Mouse (Mus musculus) forelimb bud, embryonic 11.5 days (tissue): ENCODE data around the gene Ccdc47.
"Not testable (repeated sequence)": the region's sequence is repeated elsewhere in the genome, so short reads cannot be mapped to it uniquely, and the experiment has no call there.

Source experiments
- DNase-seq: peaks from one replicate; pipeline ENCODE4 v3.0.0-alpha.2; 2012; ENCODE audit warnings: low read depth, low spot score

Ccdc47 gene

DNA sequence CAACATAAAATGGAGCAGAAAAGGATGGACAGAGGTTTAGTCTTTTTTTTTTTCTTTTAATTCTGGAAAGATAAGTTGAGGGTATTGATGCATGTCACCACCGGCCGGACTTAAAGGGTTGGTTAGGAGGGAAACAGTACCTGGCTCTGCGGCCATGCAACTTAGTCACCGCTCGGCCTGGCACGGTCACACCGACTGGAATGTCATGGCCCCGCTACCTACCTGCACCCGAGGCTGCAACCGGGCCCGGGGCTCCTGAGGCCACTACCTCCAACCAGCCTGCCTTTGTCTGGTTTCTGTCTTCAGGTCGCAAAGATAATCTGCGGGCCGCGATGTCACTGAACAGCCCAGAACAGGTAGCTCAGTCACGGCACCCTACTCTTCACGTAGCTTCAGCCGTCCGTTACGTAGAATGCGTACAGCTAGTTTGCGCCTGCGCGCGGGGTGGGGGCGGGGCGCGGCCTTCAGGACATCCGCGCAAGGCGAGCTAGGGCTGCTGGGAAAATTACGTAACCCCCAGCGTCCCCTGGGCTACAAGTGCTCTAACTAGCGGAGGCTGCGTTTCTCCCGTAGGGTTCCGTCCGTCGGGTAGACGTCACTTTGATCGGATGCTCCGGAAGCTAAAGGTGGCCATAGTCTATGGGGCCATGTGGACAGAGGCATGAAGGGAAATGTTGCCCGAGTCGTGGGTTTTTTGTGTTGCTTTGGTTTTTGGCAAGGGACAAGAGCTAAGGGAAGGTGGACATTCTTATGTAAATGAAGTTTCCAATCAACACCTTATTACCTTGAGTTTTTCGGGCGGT, at the start of gene Ccdc47:
Gene Ccdc47, minus strand, starts transcription at position 418 of the 803 bp plus-strand sequence.
- peak; percentile 98 for DNase-seq

DNA sequence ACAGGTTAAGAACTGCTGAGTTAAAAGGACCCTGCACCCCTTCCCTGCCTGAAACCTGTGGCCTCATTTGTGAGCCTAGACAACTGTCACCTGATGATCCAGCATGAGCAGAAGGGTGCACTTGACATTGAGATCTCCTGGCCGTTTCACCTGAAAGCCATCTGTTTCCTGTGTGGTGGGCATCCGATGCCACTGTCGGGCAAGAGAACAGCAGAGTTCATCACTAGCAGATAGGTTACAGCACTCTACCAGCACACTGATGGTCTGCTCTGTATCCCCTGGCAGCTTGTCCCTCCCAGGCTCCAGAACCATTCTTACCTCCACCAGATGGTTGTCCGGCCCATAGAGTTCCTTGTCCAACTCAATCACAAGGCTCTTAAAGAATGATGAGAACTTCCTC, 49.4 kb upstream of the Ccdc47 start:
- DNase-seq: no peak

GRCm38 (mm10) chr11:106264988-106265387, 48.8 kb upstream of the Ccdc47 start:
- DNase-seq: no peak

GRCm38 (mm10) chr11:106263963-106264362, 47.8 kb upstream of the Ccdc47 start:
- no peak for DNase-seq

DNA sequence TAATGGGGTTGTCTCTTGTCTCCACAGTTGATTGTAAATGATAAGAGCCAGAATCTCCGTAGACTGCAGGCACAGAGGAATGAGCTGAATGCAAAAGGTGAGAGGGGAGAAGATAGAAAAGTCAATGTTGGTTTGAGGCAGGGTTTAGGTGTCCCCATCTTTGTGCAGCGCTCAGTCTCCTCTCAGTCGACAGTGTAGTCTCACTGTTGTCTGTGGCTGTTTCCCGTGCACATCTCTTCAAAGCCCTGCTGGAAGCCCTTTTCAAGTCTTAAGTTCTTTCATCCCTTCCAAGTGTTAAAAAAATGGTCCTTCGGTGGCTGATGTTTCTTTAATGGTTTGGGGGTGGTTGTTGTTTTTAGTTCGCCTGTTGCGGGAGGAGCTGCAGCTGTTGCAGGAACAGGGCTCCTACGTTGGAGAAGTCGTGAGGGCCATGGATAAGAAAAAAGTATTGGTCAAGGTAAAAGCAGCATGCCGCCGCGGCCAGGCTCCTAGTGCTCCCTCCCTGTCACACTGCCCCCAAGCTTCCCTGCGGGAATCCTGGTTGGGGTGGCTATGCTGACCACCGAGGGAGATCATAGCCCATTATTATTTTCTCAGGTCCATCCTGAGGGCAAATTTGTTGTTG, 44.8 kb upstream of the Ccdc47 start:
- DNase-seq: no peak

DNA sequence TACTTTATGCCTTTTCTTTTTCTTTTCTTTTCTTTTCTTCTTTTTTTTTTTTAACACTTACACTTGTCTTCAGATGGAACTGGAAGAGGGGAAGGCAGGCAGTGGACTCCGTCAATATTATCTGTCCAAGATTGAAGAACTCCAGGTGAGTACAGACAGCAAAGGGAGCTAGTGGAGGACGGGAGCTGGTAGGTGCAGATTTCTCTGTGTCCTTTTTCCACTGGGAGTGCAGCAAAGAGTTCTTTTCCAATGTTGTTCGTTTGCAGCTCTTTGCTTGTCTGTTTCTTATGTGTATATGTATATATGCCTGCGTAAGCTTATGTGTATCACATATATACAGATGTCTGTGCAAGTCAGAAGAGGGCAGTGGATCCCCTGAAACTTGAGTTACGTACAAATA, 40.6 kb upstream of the Ccdc47 start:
- no peak for DNase-seq

DNA sequence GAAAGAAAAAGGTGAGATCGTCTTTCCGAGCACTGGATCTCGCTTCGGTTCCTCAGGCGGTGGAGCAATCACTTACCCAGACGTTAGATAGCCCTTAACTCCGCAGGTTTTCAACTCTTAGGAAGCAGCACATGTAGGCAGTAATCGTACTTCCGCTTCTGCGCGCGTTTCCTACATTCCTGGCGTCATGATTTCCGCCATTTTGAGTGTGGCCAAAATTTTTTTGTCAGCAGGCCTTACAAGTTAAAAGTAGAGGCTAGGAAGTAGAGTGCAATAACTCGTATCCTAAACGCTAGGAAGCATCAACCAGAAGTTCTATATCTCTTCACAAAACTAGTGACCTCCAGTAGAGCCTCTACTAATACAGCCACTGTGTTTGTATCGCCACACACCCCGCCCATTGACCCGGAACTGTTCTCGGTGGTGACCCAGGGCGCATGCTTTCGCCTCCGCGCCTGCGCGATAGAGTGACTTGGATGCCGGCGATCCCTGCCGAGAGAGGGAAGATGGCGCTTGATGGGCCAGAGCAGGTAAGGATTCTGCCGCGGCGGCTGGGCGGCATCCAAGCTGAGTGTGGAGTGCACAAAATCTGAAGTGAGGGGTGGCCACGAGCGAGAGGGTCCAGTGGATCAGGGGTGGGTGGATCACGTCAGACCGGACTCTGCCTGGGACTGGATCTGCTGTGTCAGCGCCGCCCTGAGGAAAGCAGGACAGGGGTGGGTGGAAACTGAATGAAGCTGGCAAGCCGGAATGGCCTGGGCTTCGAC, 39.7 kb upstream of the Ccdc47 start, which contains the start of the genes Ftsj3 and Psmc5:
Gene Ftsj3, minus strand, starts transcription at position 395 of the 767 bp plus-strand sequence.
Gene Psmc5, plus strand, starts transcription at position 470 of the 767 bp plus-strand sequence.
- peak; percentile 94 for DNase-seq

DNA sequence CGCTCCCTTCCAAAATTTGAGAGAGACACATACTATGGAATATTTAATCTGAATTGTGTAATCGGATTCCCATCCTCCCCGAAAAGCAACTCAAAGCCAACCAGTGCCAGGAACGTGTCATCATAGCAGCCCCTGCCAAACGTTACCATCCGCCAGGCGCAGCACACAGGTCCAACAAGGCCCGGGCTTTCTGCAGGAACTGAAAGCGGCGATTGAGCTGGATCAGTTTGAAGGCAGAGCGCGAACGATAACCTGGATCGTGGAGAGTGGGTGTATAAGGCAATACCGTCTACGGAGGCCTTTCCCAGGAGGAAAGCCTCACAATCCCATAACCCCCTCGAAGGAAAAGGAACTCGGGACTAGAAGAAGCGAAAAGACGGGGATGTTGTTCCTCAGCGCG, 39.0 kb upstream of the Ccdc47 start:
- no peak for DNase-seq

GRCm38 (mm10) chr11:106254767-106255166, 38.6 kb upstream of the Ccdc47 start:
- no peak for DNase-seq

DNA sequence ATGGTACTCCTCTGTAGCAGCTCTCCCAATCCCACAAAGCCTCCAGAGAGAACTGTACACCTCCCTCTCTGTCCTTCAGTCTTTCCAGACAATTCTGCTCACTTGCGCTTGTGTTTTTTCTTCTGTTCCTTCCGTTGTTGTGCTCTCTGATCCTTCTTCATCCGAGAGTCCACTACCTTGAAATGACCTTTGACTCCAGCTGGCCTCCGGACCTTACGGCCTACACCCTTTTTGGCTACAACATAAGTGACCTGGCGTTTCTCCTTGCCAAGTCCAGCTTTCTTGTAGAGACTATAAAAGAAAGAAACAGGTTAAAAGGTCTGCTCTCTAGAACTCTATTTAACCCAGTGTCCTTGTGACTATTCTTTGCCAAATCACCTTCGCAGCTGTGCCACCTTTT, 33.2 kb upstream of the Ccdc47 start:
- no peak for DNase-seq

DNA sequence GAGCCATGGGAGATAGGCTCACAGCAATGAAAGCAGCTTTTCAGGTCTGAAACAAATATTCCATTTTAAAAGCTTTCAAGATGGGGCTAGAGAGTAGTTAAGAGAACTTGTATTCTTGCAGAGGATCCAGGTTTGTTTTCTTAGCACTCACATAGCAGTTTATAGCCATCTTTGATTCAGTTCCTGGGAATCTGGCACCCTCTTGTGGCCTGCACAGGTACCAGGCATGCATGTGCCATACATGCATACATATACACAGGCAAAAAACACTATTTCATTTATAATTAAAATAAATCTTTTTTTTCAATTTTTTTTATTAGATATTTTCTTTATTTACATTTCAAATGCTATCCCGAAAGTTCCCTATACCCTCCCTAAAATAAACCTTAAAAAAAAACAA, 30.7 kb upstream of the Ccdc47 start:
- DNase-seq: peak; percentile 28

DNA sequence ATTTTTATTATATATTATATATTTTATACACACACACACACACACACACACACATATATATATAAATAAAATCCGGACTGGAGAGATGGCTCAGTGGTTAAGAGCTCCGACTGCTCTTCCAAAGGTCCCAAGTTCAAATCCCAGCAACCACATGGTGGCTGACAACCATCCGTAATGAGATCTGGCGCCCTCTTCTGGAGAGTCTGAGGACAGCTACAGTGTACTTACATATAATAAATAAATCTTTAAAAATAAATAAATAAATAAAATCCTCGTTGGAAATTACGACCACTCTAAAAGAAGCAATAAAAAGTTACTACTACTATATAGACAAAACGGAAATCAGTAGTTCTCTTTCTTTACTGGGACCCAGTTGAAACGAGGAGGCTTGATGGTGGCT, 17.8 kb upstream of the Ccdc47 start:
- DNase-seq: not testable (repeated sequence)

- DNase-seq: no peak
Observed at GRCm38 (mm10) chr11:106220603-106221002, 4.5 kb upstream of the Ccdc47 start.

GRCm38 (mm10) chr11:106216730-106217490, 766 bp upstream of the Ccdc47 start, which contains the start of gene Ddx42:
Gene Ddx42 (plus strand): TSS chr11:106216926.
- DNase-seq: peak; percentile 97

DNA sequence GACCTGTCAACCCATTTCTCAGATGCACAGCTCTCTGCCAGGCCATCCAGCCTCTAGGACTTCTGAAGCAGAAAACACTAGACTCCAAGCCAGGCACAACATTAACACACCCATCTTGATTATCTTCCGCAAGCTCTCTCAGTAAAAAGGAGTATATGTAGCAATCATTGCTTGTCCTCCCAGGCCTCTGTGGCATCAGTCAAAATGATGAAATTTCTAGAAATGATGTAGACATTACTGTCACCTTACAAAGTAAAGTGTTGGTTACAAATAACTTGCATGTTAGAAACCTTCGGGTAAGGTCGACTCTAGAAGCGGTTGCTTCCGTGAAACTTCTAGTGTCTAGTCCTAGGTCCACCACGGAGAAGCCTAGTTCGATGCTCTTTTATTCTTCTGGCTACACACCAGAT, 689 bp downstream of the Ccdc47 start:
- no peak for DNase-seq

DNA sequence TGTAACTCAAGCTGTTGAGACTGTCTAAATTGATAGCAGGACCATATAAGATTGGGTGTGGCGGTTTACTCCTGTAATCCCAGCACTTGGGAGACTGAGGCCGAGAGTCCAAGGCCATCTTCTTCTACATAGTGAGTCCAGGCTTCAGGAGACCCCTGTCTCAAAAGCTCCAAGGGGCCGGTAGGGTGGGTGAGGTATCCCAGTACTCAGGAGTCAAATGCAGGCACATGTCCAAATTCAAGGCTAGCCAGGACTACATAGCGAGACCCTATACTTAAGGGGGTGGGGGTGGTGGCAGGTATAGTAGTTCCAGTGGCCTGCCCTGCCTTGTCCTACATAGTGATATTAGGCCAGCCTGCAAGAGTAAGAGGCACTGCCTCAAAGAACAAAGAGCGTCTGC, 1.3 kb downstream of the Ccdc47 start:
- no peak for DNase-seq

- DNase-seq: no peak
Observed at GRCm38 (mm10) chr11:106212771-106213170, 3.4 kb downstream of the Ccdc47 start.

DNA sequence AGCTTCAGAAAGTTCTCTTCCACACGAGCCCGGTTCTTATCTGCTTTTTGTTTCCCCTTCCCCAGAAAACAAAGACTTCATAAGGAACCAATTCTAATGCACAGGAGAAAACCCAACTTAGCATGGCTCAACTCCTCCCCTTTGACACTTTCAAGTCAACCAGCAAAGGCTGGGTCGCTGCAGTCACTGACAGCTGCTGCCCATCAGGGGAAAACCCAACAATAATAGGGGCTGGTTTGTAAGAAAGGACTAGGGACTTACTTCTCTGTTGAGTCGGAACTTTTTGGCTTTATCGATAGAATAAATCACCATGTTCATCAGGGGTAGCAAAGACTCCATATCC, 14.1 kb downstream of the Ccdc47 start, which contains the start of gene Strada:
Gene Strada, minus strand, starts transcription at position 46 of the 343 bp plus-strand sequence.
- DNase-seq: no peak

GRCm38 (mm10) chr11:106201337-106202122, 14.6 kb downstream of the Ccdc47 start:
- no peak for DNase-seq

DNA sequence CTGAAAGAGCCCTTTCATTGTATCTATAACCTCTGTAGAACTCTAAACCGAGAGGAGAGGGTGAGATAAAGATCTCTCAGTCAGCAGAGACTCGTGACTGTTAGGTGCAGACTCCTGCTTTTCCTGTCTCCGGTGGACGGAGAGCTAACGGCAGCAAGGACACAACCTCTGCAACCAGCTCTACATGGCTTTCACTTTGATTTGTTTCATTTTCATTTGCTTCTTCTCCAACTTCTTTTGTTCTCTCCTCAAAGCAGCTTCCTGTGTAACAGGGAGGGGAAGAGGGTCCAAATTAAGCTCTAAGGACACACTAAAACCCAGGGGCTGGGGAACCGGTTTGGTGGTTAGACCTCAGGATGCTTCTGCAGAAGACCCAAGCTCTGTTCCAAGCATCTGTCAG, 15.4 kb downstream of the Ccdc47 start:
- no peak for DNase-seq

- DNase-seq: not testable (repeated sequence)
Observed at GRCm38 (mm10) chr11:106199997-106200396, 16.1 kb downstream of the Ccdc47 start.
